Mouse (Mus musculus) hematopoietic multipotent progenitor cell, adult 10-12 weeks (in vitro differentiated cells): ENCODE measurements around the gene Adrb1. TPM values are rescaled to one million over a fixed set of nuclear protein-coding genes. Genes with fewer than 3 reads are reported as not detected.

ENCODE experiments used
- polyA plus RNA-seq: library from polyadenylated mRNA; stranded (reverse); fragments of >175 nt; gene quantifications from 2 replicates; pipeline ENCODE4 v1.2.3, GENCODE M21; 2012; ENCODE audit warnings: low replicate concordance

Adrb1 gene
- 10.7 and 17.2 TPM in 2 replicates for polyA plus RNA-seq

GRCm38 (mm10) chr19:56721387-56722211, at the start of gene Adrb1:
Gene Adrb1 (plus strand): TSS chr19:56722199.

Other genes starting within 250 kb of the Adrb1 start
- 0.22 and 1.7 TPM in 2 replicates for gene Dclre1a, start 174.0 kb upstream of the Adrb1 start, polyA plus RNA-seq
- gene Nhlrc2, start 173.9 kb upstream of the Adrb1 start, polyA plus RNA-seq = 5.2 and 8.6 TPM in 2 replicates
- 1.3 and 2.2 TPM in 2 replicates for gene Ccdc186, start 100.0 kb downstream of the Adrb1 start, polyA plus RNA-seq
- gene Tdrd1, start 104.0 kb downstream of the Adrb1 start, polyA plus RNA-seq = not detected in 2 replicates
- gene Vwa2, start 152.1 kb downstream of the Adrb1 start, polyA plus RNA-seq = not detected in 2 replicates